ENCODE assay signal across 7 mouse cellular contexts in genomic region chr14:54603038-54603654, GRCm38 (mm10). TPM values are rescaled to one million over a fixed set of nuclear protein-coding genes. Genes with fewer than 3 reads are reported as not detected.
DNase-seq lines count a peak whose midpoint lies in the region; ATAC-seq lines count a peak whose summit lies in the region.

No protein-coding gene starts in this region.

- H3K4me2 ChIP-seq in intestine, embryonic 15.5 days (replicated peaks) = peak overlapping the region; percentile 58

- H3K27me3 ChIP-seq in intestine, embryonic 15.5 days (replicated peaks) = no peaks in the 10 kb centered on the region
- H3K27me3 ChIP-seq in midbrain, embryonic 10.5 days (ENCODE audit: low read depth, poor library complexity, severe bottlenecking) = no peaks in the 10 kb centered on the region

- under 1% methylated on average over 46 of the region's 46 CpGs for WGBS in intestine, embryonic 15.5 days
- WGBS in midbrain, embryonic 10.5 days = under 1% methylated on average over 46 of the region's 46 CpGs

- H3K9me3 ChIP-seq in intestine, embryonic 15.5 days = no peaks in the 10 kb centered on the region
- no peaks in the 10 kb centered on the region for H3K9me3 ChIP-seq in midbrain, embryonic 10.5 days (replicated peaks)

- peaks cover 5% of the 10 kb centered on the region; the same call in 1 of the 2 replicates for H3K4me1 ChIP-seq in intestine, embryonic 15.5 days (replicated peaks)
- peaks cover 46% of the 10 kb centered on the region for H3K4me1 ChIP-seq in midbrain, embryonic 10.5 days

- intact Hi-C loops in gastrocnemius, postnatal 36 days (cut with DNase I) = no loop called here
- intact Hi-C loops in left cerebral cortex, postnatal 25 days (cut with DNase I) = no loop called here

- DNase-seq in adrenal gland, adult 2 months = peak; percentile 97
- DNase-seq in embryo, embryonic 11.5 days (ENCODE audit: low read depth, low spot score) = peak; percentile 94
- DNase-seq in gastrocnemius, postnatal 36 days = peak; percentile 89 to 95
- DNase-seq in left cerebral cortex, postnatal 25 days (ENCODE audit: low spot score in 2 of 2) = peak; percentile 94 to 98
- peak; percentile 97 for DNase-seq in midbrain, embryonic 10.5 days (ENCODE audit: low spot score)
- DNase-seq in right cerebral cortex, postnatal 4 days = peak; percentile 93

- H3K4me3 ChIP-seq in intestine, embryonic 15.5 days (replicated peaks) = peak overlapping the region; percentile 70
- H3K4me3 ChIP-seq in midbrain, embryonic 10.5 days = peak overlapping the region; percentile 67

- peak; percentile 99 for ATAC-seq in intestine, embryonic 15.5 days

- peak overlapping the region; percentile 96 for H3K27ac ChIP-seq in intestine, embryonic 15.5 days
- peak overlapping the region; percentile 96 for H3K27ac ChIP-seq in midbrain, embryonic 10.5 days (replicated peaks)

- H3K9ac ChIP-seq in intestine, embryonic 15.5 days = peak overlapping the region; percentile 81

- no peaks in the 10 kb centered on the region for H3K36me3 ChIP-seq in intestine, embryonic 15.5 days
- peaks cover 12% of the 10 kb centered on the region for H3K36me3 ChIP-seq in midbrain, embryonic 10.5 days

RNA-seq across cellular contexts. Expression of gene 4931414P19Rik, which starts 2.6 kb away (rescaled TPM):
- 1 to 10 TPM; 2.9 to 8.2 TPM for total RNA-seq in adrenal gland, adult 2 months (2021)
- 7.4 and 9.6 TPM in 2 replicates for polyA plus RNA-seq in adrenal gland, adult 2 months (2012; rRNA removed)
- 1 to 10 TPM; 1.5 to 3.3 TPM for total RNA-seq in gastrocnemius, postnatal 36 days (2021)
- 6.0 and 8.2 TPM in 2 replicates for polyA plus RNA-seq in intestine, embryonic 15.5 days (2015; fragmentation: Nextera tagmentation; extraction: Ambion mirVana)
- total RNA-seq in left cerebral cortex, postnatal 25 days (2021) = 10 to 100 TPM in 1 of 2 experiments, 1 to 10 TPM in 1; 8.9 to 10.4 TPM
- 10.7 and 11.0 TPM in 2 replicates for polyA plus RNA-seq in midbrain, embryonic 10.5 days (2016; fragmentation: Nextera tagmentation; extraction: Ambion mirVana)

RNA-seq across cellular contexts. Expression of gene Psmb5, which starts 14.7 kb away (rescaled TPM):
- total RNA-seq in adrenal gland, adult 2 months (2021) = 100 to 1,000 TPM; 317 to 332 TPM
- 267 and 322 TPM in 2 replicates for polyA plus RNA-seq in adrenal gland, adult 2 months (2012; rRNA removed)
- 100 to 1,000 TPM; 167 to 169 TPM for total RNA-seq in gastrocnemius, postnatal 36 days (2021)
- 360 and 408 TPM in 2 replicates for polyA plus RNA-seq in intestine, embryonic 15.5 days (2015; fragmentation: Nextera tagmentation; extraction: Ambion mirVana)
- total RNA-seq in left cerebral cortex, postnatal 25 days (2021) = 100 to 1,000 TPM; 164 to 182 TPM
- polyA plus RNA-seq in midbrain, embryonic 10.5 days (2016; fragmentation: Nextera tagmentation; extraction: Ambion mirVana) = 470 and 478 TPM in 2 replicates

RNA-seq across cellular contexts. Expression of gene Psmb11, which starts 18.1 kb away (rescaled TPM):
- total RNA-seq in adrenal gland, adult 2 months (2021) = not detected
- not detected in 2 replicates for polyA plus RNA-seq in adrenal gland, adult 2 months (2012; rRNA removed)
- total RNA-seq in gastrocnemius, postnatal 36 days (2021) = under 1 TPM in 1 of 2 experiments, not detected in 1; 0.26 TPM
- not detected in 2 replicates for polyA plus RNA-seq in intestine, embryonic 15.5 days (2015; fragmentation: Nextera tagmentation; extraction: Ambion mirVana)
- total RNA-seq in left cerebral cortex, postnatal 25 days (2021) = under 1 TPM in 1 of 2 experiments, not detected in 1; 0.07 TPM
- 0.06 and 0.12 TPM in 2 replicates for polyA plus RNA-seq in midbrain, embryonic 10.5 days (2016; fragmentation: Nextera tagmentation; extraction: Ambion mirVana)

RNA-seq across cellular contexts. Expression of gene Ajuba, which starts 25.8 kb away (rescaled TPM):
- 10 to 100 TPM; 14.4 to 30.3 TPM for total RNA-seq in adrenal gland, adult 2 months (2021)
- polyA plus RNA-seq in adrenal gland, adult 2 months (2012; rRNA removed) = 47.0 and 56.9 TPM in 2 replicates
- total RNA-seq in gastrocnemius, postnatal 36 days (2021) = 1 to 10 TPM; 1.8 to 2.1 TPM
- 18.2 and 19.0 TPM in 2 replicates for polyA plus RNA-seq in intestine, embryonic 15.5 days (2015; fragmentation: Nextera tagmentation; extraction: Ambion mirVana)
- 1 to 10 TPM; 1.6 to 2.1 TPM for total RNA-seq in left cerebral cortex, postnatal 25 days (2021)
- 66.6 and 88.8 TPM in 2 replicates for polyA plus RNA-seq in midbrain, embryonic 10.5 days (2016; fragmentation: Nextera tagmentation; extraction: Ambion mirVana)

RNA-seq across cellular contexts. Expression of gene Gm17606, which starts 37.6 kb away (rescaled TPM):
- not detected for total RNA-seq in adrenal gland, adult 2 months (2021)
- not detected in 2 replicates for polyA plus RNA-seq in adrenal gland, adult 2 months (2012; rRNA removed)
- total RNA-seq in gastrocnemius, postnatal 36 days (2021) = not detected
- not detected in 2 replicates for polyA plus RNA-seq in intestine, embryonic 15.5 days (2015; fragmentation: Nextera tagmentation; extraction: Ambion mirVana)
- not detected for total RNA-seq in left cerebral cortex, postnatal 25 days (2021)
- not detected in 2 replicates for polyA plus RNA-seq in midbrain, embryonic 10.5 days (2016; fragmentation: Nextera tagmentation; extraction: Ambion mirVana)

Comparison
In these comparisons a context has a peak if more than half of its experiments do, and no peak if none do; other contexts are left out.
1. Peak in every context shown above with its lines: DNase-seq, ATAC-seq, H3K4me3 ChIP-seq and H3K27ac ChIP-seq.